Mouse (Mus musculus) testis, adult 2 months (tissue): ENCODE results near the gene Spata21.

ENCODE experiments used
- CTCF ChIP-seq: fragments of 200-500 bp; IDR thresholded peaks from 2 replicates; pipeline ENCODE4 v1.5.1; 2012; ENCODE audit warnings: low read depth, mild to moderate bottlenecking, inconsistent platforms, low read length, moderate library complexity; ENCODE audit not compliant: control insufficient read depth, insufficient read depth, insufficient replicate concordance
- POLR2A ChIP-seq: fragments of 200-500 bp; IDR thresholded peaks from 2 replicates; pipeline ENCODE4 v1.6.1; 2012; ENCODE audit warnings: low read depth, mild to moderate bottlenecking, inconsistent platforms, low read length, moderate library complexity; ENCODE audit not compliant: control insufficient read depth

- TF ChIP-seq POLR2A (no peak), CTCF (no peak)
Measured at GRCm38 (mm10) chr4:141134751-141135530, 46.8 kb downstream of the Spata21 start.
